Mouse (Mus musculus) olfactory bulb, adult 2 months (tissue): Measurements from ENCODE around the gene Smurf1.

Experiments
- CTCF ChIP-seq: fragments of 200-500 bp; IDR thresholded peaks from 2 replicates; pipeline ENCODE4 v1.5.1; 2012; ENCODE audit warnings: low read depth, mild to moderate bottlenecking, low read length, moderate library complexity; ENCODE audit not compliant: insufficient read depth
- POLR2A ChIP-seq: fragments of 200-500 bp; IDR thresholded peaks from 2 replicates; pipeline ENCODE4 v1.6.1; 2012; ENCODE audit warnings: mild to moderate bottlenecking, low read depth, low read length, moderate library complexity; ENCODE audit not compliant: insufficient read depth

DNA sequence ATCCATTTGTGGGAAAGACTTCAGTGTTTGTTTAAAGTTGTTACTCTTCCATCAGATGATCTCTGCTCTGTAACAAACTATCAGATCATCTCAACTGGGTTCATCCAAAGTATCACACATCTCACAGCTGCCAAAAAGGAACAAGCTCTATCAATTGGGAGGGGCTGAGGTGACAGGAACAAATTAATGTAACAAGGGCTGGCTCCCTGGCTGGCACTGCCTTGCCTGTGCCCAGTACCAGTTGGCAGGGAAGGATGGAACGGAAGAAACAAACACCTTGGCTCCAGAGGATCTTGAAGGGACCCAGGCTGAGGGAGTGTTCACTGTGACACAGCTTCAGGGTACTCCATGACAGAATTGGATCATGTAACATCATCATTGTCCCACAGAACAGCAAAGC, 17.6 kb downstream of the Smurf1 start:
- TF ChIP-seq CTCF, result no peak
- no peak for TF ChIP-seq POLR2A
